Mouse (Mus musculus) spleen, adult 2 months (tissue): ENCODE results near the gene Nck2. TPM values are rescaled to one million over a fixed set of nuclear protein-coding genes. Genes with fewer than 3 reads are reported as not detected.

ENCODE experiments used
- DNase-seq, 2 experiments: peaks; one replicate each; pipeline versions ENCODE4 v3.0.0 to v3.0.0-alpha.2; 2012 to 2021; ENCODE audit warnings: low spot score in 2 of 2, low read depth in 1 of 2
- H3K27ac ChIP-seq: fragments of 200-500 bp; 2 replicates; pipeline ENCODE4 v1.5.1; 2012; ENCODE audit warnings: low read length, inconsistent platforms; ENCODE audit not compliant: insufficient read depth
- H3K27me3 ChIP-seq: fragments of 200-500 bp; 2 replicates; pipeline ENCODE4 v1.6.1; 2012; ENCODE audit warnings: mild to moderate bottlenecking, moderate library complexity, low read length, inconsistent platforms; ENCODE audit not compliant: control insufficient read depth, insufficient read depth
- H3K36me3 ChIP-seq: fragments of 200-500 bp; 2 replicates; pipeline ENCODE4 v1.6.1; 2012; ENCODE audit warnings: mild to moderate bottlenecking, low read length, inconsistent platforms; ENCODE audit not compliant: control insufficient read depth, insufficient read depth
- H3K4me1 ChIP-seq: fragments of 200-500 bp; 2 replicates; pipeline ENCODE4 v1.6.1; 2011; ENCODE audit warnings: inconsistent platforms; ENCODE audit not compliant: control insufficient read depth, insufficient read depth, insufficient read length
- H3K4me3 ChIP-seq: fragments of 200-500 bp; 2 replicates; pipeline ENCODE4 v1.5.1; 2011; ENCODE audit warnings: mild to moderate bottlenecking, inconsistent platforms; ENCODE audit not compliant: insufficient read depth, insufficient read length; ENCODE audit errors: extremely low read depth
- CTCF ChIP-seq: fragments of 200-500 bp; IDR thresholded peaks from 2 replicates; pipeline ENCODE4 v1.5.1; 2011; ENCODE audit warnings: mild to moderate bottlenecking, inconsistent platforms; ENCODE audit not compliant: insufficient read depth, insufficient read length, insufficient replicate concordance; ENCODE audit errors: extremely low read depth
- POLR2A ChIP-seq: fragments of 200-500 bp; IDR thresholded peaks from 2 replicates; pipeline ENCODE4 v1.6.1; 2011; ENCODE audit warnings: low read depth, low read length, inconsistent platforms
- WGBS: fragments of 180-500 bp; shearing (Covaris S2); methylation state at CpG from one replicate; pipeline ENCODE4 v1.1.7; 2018; 5-methylcytosine and 5-hydroxymethylcytosine counted together
- polyA plus RNA-seq: library from polyadenylated mRNA; depleted of rRNA; stranded (reverse); fragments of >200 nt; gene quantifications from 2 replicates; pipeline ENCODE4 v1.2.3, GENCODE M21; 2012

Gene Nck2
- polyA plus RNA-seq, 1 experiment: 15.9 TPM

DNA sequence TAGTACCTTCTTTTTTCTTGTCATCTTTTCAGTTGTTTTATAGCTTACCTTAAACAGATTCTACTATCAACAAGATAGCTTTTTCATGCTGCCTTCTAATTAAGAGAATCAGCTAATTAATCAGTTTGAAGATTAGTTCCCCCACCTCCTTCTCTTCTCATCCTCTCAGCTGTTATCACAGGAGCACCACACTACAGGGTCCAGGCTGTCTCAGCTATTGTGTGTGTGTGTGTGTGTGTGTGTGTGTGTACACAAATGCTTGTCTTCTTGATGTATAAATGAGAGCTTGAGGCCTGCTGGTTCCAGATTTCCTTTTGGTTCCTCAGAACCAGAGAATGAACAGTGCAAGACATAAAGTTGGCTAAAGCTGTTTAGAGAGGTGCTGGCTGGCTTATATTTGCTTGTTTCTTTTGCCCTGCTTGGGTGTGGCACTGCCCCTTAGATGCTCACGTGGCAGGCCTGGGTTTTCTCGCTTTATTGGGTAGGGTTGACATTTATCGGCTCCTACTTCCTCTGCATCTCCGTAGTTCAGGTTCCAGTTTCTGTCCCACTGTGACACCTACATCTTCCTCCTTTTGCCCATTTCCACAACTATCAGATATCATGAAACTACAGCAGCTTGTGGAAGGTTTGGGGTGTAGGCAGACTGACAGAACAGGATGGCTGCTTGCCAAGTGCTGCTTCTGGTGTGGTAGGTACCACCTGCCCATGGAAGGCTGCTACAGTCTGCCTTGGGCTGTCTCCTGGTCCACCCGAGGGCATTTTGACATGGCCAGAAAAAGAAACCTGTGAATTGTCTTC is 29.6 kb downstream of the Nck2 start:
- peak in 1 of 2 experiments; percentile 18 for DNase-seq
- H3K4me3 ChIP-seq: no peak overlapping the region
- H3K4me1 ChIP-seq: peaks cover 23% of the 10 kb centered on the region; the same call in 1 of the 2 replicates
- WGBS: 19% methylated on average over 5 of the region's 5 CpGs
- no peaks in the 10 kb centered on the region for H3K27me3 ChIP-seq
- no peaks in the 10 kb centered on the region for H3K36me3 ChIP-seq
- H3K27ac ChIP-seq: peak overlapping the region; percentile 61
- TF ChIP-seq CTCF (no peak), POLR2A (no peak)

DNA sequence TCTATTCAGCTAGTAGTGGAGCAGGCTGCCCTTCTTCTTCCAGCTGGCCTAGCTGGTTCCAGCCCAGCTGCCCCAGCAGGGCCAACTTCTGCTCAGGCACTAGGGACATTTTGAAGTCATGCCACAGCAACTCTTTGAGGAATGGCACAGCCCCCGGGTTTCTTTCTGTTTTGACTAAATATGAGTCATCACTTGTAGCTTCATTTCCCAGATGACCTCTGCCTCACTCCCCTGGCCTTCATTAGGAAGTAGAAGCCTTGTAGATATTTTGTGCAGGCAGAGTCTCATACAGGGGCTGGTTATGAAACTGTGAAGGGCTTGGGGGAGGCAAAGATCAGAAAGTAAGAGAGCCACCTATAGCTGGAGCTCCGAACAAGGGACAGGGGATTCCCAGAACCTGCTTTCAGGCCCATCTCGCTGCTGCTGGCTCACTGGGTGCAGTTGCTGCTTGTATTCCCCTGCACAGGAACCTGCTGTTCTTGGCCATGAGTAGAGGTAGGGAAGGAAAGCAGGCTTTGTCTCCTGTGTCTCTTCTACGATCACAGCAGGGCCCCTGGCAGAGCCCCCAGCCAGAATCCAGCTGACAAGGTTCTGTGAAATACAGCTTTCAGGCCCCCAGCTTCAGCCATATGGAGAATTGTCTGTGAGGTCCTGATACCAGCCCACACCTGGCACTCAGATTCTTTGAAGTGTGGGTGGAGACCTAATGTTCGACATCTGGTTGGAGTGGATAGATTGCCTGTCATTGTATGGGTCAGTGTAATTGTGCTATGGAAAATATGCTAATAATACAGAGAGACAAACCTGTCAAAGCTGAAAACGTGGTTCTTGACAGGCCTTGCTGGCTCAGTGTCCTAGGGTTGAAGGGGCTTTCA is 30.4 kb downstream of the Nck2 start:
- H3K27me3 ChIP-seq: no peaks in the 10 kb centered on the region
- no peak overlapping the region for H3K4me3 ChIP-seq
- H3K27ac ChIP-seq: peak overlapping the region; percentile 61
- 50% methylated on average over 6 of the region's 6 CpGs for WGBS
- no peak for DNase-seq
- peaks cover 23% of the 10 kb centered on the region; the same call in 1 of the 2 replicates for H3K4me1 ChIP-seq
- no peak for TF ChIP-seq POLR2A
- no peak for TF ChIP-seq CTCF
- no peaks in the 10 kb centered on the region for H3K36me3 ChIP-seq

DNA sequence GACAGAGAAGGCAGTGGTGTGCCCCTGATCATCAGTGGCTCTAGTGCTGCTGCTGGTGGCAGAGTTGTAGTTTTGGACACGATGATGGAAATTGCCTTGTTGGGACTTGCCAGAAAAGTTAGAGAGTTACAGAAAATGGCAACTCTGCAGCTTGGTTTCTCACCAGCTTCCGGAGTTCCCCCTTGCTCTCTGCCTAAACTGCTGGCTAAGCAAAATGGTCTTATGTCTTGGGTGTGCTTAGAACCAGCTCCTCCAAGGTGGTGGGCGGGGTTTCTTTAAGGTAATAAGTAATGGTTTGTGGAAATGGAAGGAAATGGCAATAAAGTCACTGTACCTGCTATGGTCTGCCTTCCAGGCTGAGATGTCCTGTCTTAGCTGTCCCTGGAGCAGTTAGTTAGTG is 33.6 kb downstream of the Nck2 start:
- DNase-seq: no peak
- H3K4me3 ChIP-seq: no peak overlapping the region

DNA sequence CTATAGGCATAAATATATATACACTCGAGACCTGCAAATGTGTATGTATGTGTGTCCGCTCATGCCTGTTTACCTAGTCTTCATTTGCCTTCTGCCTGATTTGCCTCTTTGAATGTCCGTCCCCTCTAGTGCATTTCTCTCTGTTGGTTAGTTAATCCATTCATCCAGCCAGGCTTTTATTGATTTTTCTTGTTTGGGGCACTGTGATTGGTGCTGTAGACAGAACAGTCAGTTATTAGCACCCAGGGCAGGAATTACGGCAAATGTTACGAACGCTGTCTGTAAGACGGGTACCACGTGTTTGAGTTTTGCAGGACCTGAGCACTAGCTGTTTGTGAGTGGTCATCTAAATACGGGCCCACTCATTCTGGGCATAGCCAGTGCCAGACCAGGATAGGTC is 40.8 kb downstream of the Nck2 start:
- Histone ChIP-seq H3K27me3 (no peaks in the 10 kb centered on the region), H3K27ac (no peak overlapping the region), H3K4me1 (peaks cover 6% of the 10 kb centered on the region; the same call in 1 of the 2 replicates), H3K36me3 (no peaks in the 10 kb centered on the region), H3K4me3 (no peak overlapping the region)
- TF ChIP-seq CTCF (no peak), POLR2A (no peak)
- DNase-seq: no peak
- 94% methylated on average over 9 of the region's 9 CpGs for WGBS

More for the DNA sequence above, 33.6 kb downstream of the Nck2 start:
- WGBS: 77% methylated on average over 3 of the region's 3 CpGs
- peaks cover 12% of the 10 kb centered on the region; the same call in 1 of the 2 replicates for H3K4me1 ChIP-seq
- no peak overlapping the region for H3K27ac ChIP-seq
- no peaks in the 10 kb centered on the region for H3K36me3 ChIP-seq
- TF ChIP-seq CTCF: no peak
- no peak for TF ChIP-seq POLR2A
- H3K27me3 ChIP-seq: no peaks in the 10 kb centered on the region

DNA sequence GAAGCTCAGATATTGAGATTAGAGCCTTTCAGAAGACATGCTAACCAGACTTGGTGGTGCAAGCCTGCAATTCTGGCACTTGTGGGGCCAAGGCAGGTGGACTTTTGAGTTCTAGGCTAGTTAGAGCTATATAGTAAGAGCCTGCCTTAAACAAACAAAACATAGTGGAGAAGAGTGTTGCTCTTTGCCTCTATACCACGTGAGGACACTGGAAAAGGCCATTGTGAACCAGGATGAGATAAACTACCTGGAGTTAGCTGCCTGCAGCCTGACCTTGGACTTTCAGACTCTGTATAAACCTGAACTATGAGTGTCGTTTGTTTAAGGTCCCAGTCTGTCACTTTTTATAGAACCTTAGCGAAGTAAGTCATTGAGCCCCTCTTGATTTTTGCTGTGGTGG is 42.1 kb downstream of the Nck2 start:
- H3K36me3 ChIP-seq: no peaks in the 10 kb centered on the region
- no peaks in the 10 kb centered on the region for H3K27me3 ChIP-seq
- TF ChIP-seq CTCF (no peak), POLR2A (no peak)
- WGBS: 86% methylated on average over 3 of the region's 3 CpGs
- no peak overlapping the region for H3K4me3 ChIP-seq
- DNase-seq: no peak
- H3K27ac ChIP-seq: no peak overlapping the region
- H3K4me1 ChIP-seq: peaks cover 6% of the 10 kb centered on the region; the same call in 1 of the 2 replicates

DNA sequence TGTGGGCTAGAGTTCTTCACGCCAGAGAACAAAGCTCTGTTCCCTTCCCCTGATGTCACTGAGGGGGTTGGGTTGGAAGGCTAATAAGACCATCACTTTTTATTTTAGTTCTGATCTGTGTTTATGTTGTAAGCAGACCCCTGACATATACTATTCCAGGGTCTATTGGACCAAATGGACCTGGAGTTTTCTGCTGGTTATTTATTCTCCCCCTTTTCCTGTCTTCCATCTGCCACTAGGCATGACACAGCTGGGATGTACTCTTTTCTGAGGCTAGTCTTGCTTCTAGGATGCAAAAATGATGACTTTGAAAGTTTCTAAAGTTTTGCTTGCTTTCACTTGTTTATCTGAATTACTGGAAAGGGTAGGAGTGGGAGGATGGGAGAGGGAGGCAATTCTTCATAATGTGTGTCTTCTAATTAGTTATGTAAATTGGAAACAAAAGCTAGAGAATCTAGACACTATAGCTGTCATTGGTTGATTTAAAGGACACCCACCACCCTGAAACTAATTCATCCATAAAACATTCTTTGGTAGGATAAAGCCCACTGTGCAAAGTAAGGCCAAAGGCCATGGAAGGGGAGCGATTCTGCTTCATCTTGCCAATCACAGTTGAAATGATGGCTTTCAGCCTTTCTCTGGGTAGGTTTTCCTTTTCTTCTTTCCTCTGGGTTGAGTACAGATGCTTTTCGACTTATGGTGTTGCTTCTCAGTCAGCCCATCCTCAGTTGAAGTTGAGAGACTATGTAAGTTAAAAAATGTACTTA is 42.8 kb downstream of the Nck2 start:
- 85% methylated on average over 3 of the region's 3 CpGs for WGBS
- H3K27ac ChIP-seq: no peak overlapping the region
- no peak for DNase-seq
- TF ChIP-seq POLR2A (no peak), CTCF (no peak)
- H3K36me3 ChIP-seq: no peaks in the 10 kb centered on the region
- no peak overlapping the region for H3K4me3 ChIP-seq
- H3K4me1 ChIP-seq: peaks cover 6% of the 10 kb centered on the region; the same call in 1 of the 2 replicates
- H3K27me3 ChIP-seq: no peaks in the 10 kb centered on the region
